Mouse (Mus musculus) CH12.LX (cell line): ENCODE measurements around the gene Ugt1a6b. TPM values are rescaled to one million over a fixed set of nuclear protein-coding genes. Genes with fewer than 3 reads are reported as not detected.

Experiments
- DNase-seq: peaks from one replicate; pipeline ENCODE4 v3.0.0-alpha.2; 2013; ENCODE audit errors: extremely low read depth
- H3K27ac ChIP-seq: 2 replicates; pipeline ENCODE4 v1.5.1; 2012; ENCODE audit warnings: low read depth, mild to moderate bottlenecking, control low read depth, moderate library complexity; ENCODE audit not compliant: insufficient read depth
- H3K27me3 ChIP-seq: replicated peaks from 2 replicates; pipeline ENCODE3; 2012; ENCODE audit warnings: inconsistent platforms
- H3K36me3 ChIP-seq, 2 experiments: replicated peaks in 1 of 2; 2 replicates each; pipeline versions ENCODE3 to v1.6.1; 2012; ENCODE audit warnings: inconsistent platforms in 1 of 2, low read length in 1 of 2, mild to moderate bottlenecking in 1 of 2, mixed read lengths in 1 of 2, moderate library complexity in 1 of 2; ENCODE audit not compliant: control insufficient read depth in 1 of 2, insufficient read depth in 1 of 2
- H3K4me1 ChIP-seq, 2 experiments: 2 replicates each; pipeline ENCODE4 v1.6.1; 2012; ENCODE audit warnings: inconsistent platforms in 1 of 2, moderate library complexity in 1 of 2; ENCODE audit not compliant: insufficient read depth in 2 of 2, control insufficient read depth in 1 of 2
- H3K4me2 ChIP-seq: 2 replicates; pipeline ENCODE4 v1.6.1; 2012; ENCODE audit warnings: low read depth, mild to moderate bottlenecking, control low read depth; ENCODE audit not compliant: poor library complexity, insufficient read depth, severe bottlenecking
- H3K4me3 ChIP-seq, 3 experiments: fragments of 150-350 bp in 1 of 3; sonication (generic) in 1 of 3; replicated peaks in 1 of 3; 2 replicates each; pipeline versions ENCODE3 to v1.5.1; 2011 to 2012; ENCODE audit warnings: low read depth in 2 of 3, low read length in 2 of 3, mild to moderate bottlenecking in 2 of 3, moderate library complexity in 2 of 3, control low read depth in 1 of 3, improper control_type of control experiment in 1 of 3, inconsistent platforms in 1 of 3, mixed read lengths in 1 of 3; ENCODE audit not compliant: poor library complexity in 1 of 3
- H3K79me2 ChIP-seq: replicated peaks from 2 replicates; pipeline ENCODE4 v1.6.1; 2012; ENCODE audit warnings: mild to moderate bottlenecking, moderate library complexity; ENCODE audit not compliant: control insufficient read depth, poor library complexity, insufficient read depth, severe bottlenecking; ENCODE audit errors: extremely low read depth
- H3K9ac ChIP-seq: 2 replicates; pipeline ENCODE4 v1.6.1; 2012; ENCODE audit warnings: low read depth, mild to moderate bottlenecking, control low read depth, moderate library complexity; ENCODE audit not compliant: insufficient read depth
- H3K9me3 ChIP-seq: replicated peaks from 2 replicates; pipeline ENCODE3; 2012; ENCODE audit warnings: low read length, inconsistent platforms, mixed read lengths
- BHLHE40 ChIP-seq: IDR thresholded peaks from 2 replicates; pipeline ENCODE4 v1.6.1; 2011; ENCODE audit warnings: mild to moderate bottlenecking, low read depth, low read length, improper control_type of control experiment
- ETS1 ChIP-seq: conservative IDR thresholded peaks from 2 replicates; pipeline ENCODE4 v1.6.1; 2012; ENCODE audit warnings: low read depth, mild to moderate bottlenecking, inconsistent platforms, low read length, improper control_type of control experiment, moderate library complexity
- GABPA ChIP-seq: IDR thresholded peaks from 2 replicates; pipeline ENCODE4 v1.6.1; 2012; ENCODE audit warnings: low read depth, low read length, improper control_type of control experiment, inconsistent platforms; ENCODE audit not compliant: insufficient replicate concordance
- IRF4 ChIP-seq: IDR thresholded peaks from 2 replicates; pipeline ENCODE4 v1.6.1; 2014; ENCODE audit warnings: low read depth, mild to moderate bottlenecking, inconsistent platforms, low read length, improper control_type of control experiment
- JUND ChIP-seq: conservative IDR thresholded peaks from 2 replicates; pipeline ENCODE4 v1.6.1; 2011; ENCODE audit warnings: low read depth, low read length, improper control_type of control experiment
- KAT2A ChIP-seq: IDR thresholded peaks from 2 replicates; pipeline ENCODE4 v1.6.1; 2012; ENCODE audit warnings: low read length, improper control_type of control experiment, inconsistent platforms; ENCODE audit not compliant: insufficient replicate concordance
- MAFK ChIP-seq: IDR thresholded peaks from 2 replicates; pipeline ENCODE4 v1.6.1; 2011; ENCODE audit warnings: low read length, improper control_type of control experiment; ENCODE audit not compliant: insufficient replicate concordance
- MAX ChIP-seq: IDR thresholded peaks from 2 replicates; pipeline ENCODE4 v1.6.1; 2011; ENCODE audit warnings: low read length, improper control_type of control experiment
- MAZ ChIP-seq: IDR thresholded peaks from 2 replicates; pipeline ENCODE4 v1.6.1; 2012; ENCODE audit warnings: low read depth, mild to moderate bottlenecking, inconsistent platforms, low read length, improper control_type of control experiment, moderate library complexity
- MEF2A ChIP-seq: IDR thresholded peaks from 2 replicates; pipeline ENCODE4 v1.6.1; 2014; ENCODE audit warnings: low read depth, mild to moderate bottlenecking, inconsistent platforms, low read length, improper control_type of control experiment, borderline replicate concordance
- MXI1 ChIP-seq: IDR thresholded peaks from 2 replicates; pipeline ENCODE4 v1.6.1; 2011; ENCODE audit warnings: mild to moderate bottlenecking, low read depth, low read length, improper control_type of control experiment
- NELFE ChIP-seq: IDR thresholded peaks from 2 replicates; pipeline ENCODE4 v1.6.1; 2011; ENCODE audit warnings: low read depth, low read length, improper control_type of control experiment
- NRF1 ChIP-seq: IDR thresholded peaks from 2 replicates; pipeline ENCODE4 v1.6.1; 2014; ENCODE audit warnings: low read depth, mild to moderate bottlenecking, inconsistent platforms, low read length, improper control_type of control experiment, moderate library complexity
- PAX5 ChIP-seq: IDR thresholded peaks from 2 replicates; pipeline ENCODE4 v1.6.1; 2012; ENCODE audit warnings: low read length, inconsistent platforms, mixed read lengths
- RAD21 ChIP-seq: IDR thresholded peaks from 2 replicates; pipeline ENCODE4 v1.6.1; 2011; ENCODE audit warnings: low read depth, mild to moderate bottlenecking, low read length, improper control_type of control experiment, moderate library complexity
- RCOR1 ChIP-seq: conservative IDR thresholded peaks from 2 replicates; pipeline ENCODE4 v1.6.1; 2012; ENCODE audit warnings: low read depth, mild to moderate bottlenecking, inconsistent platforms, low read length, improper control_type of control experiment
- SMC3 ChIP-seq: IDR thresholded peaks from 2 replicates; pipeline ENCODE4 v1.6.1; 2011; ENCODE audit warnings: low read depth, low read length, improper control_type of control experiment
- TBP ChIP-seq: conservative IDR thresholded peaks from 2 replicates; pipeline ENCODE4 v1.6.1; 2011; ENCODE audit warnings: low read depth, low read length, improper control_type of control experiment
- USF1 ChIP-seq: IDR thresholded peaks from 2 replicates; pipeline ENCODE4 v1.6.1; 2014; ENCODE audit warnings: low read depth, mild to moderate bottlenecking, inconsistent platforms, low read length, improper control_type of control experiment
- ZKSCAN1 ChIP-seq: IDR thresholded peaks from 2 replicates; pipeline ENCODE4 v1.6.1; 2012; ENCODE audit warnings: low read depth, inconsistent platforms, low read length, improper control_type of control experiment, borderline replicate concordance
- ZNF384 ChIP-seq: IDR thresholded peaks from 2 replicates; pipeline ENCODE4 v1.6.1; 2012; ENCODE audit warnings: low read depth, low read length, improper control_type of control experiment, inconsistent platforms
- dilution Hi-C: fragments of 300-500 bp; cut with MboI; formaldehyde crosslinking; loops from 2 replicates; pipeline ENCODE4 v1.14.3; 2020; ENCODE audit warnings: low sequenced_read_pairs; ENCODE audit not compliant: extremely low pct_unique_long_range_greater_than_20kb, extremely low pct_ligation_motif_present
- in situ Hi-C: fragments of 300-500 bp; cut with MboI; formaldehyde crosslinking; loops from 3 replicates; pipeline ENCODE4 v1.14.3; 2019; ENCODE audit warnings: low sequenced_read_pairs, low pct_ligation_motif_present, low pct_unique_long_range_greater_than_20kb, mixed read lengths
- polyA plus RNA-seq: library from polyadenylated mRNA; unstranded; fragments of >175 nt; gene quantifications from 2 replicates; pipeline ENCODE4 v1.2.1, GENCODE M21; 2012; ENCODE audit warnings: low read depth; ENCODE audit not compliant: insufficient read length
- total RNA-seq, 2 experiments: library from RNA; depleted of rRNA; stranded (reverse); fragments of 300-350 nt in 1 of 2; fragments of >200 nt in 1 of 2; gene quantifications; 2 replicates each; pipeline ENCODE4 v1.2.3; 2012 to 2014

The Ugt1a6b gene
- total and polyA plus RNA-seq, 3 experiments, result 0.13 to 0.26 TPM; not detected in 1

DNA sequence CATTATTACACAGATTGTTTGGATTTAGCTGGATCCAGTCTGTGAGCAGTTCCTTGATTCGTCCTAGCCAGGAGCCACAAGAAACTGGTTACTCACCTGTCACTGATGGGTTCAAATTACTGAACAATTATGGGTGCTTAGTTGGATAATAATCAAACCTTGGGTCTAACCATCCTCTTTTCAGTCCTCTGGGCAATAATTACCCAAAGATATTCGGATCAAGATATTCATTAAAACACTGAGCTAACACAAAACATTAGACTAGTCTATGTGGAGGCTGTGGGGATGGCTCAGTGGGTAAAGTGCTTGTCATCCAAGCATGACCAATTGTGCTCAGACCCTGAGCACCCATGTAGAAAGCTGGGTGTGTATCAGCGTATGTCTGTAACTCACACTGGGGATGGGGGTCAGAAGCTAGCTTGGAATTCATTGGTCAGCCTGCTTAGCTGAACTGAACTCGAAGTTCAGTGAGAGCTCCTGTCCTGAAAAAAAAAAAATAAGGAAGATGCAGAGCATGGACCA, 132.9 kb downstream of the Ugt1a6b start:
- Histone ChIP-seq H3K4me3 (no peak overlapping the region), H3K27me3 (peaks cover 38% of the 10 kb centered on the region), H3K79me2 (no peaks in the 10 kb centered on the region), H3K9me3 (peaks cover 86% of the 10 kb centered on the region), H3K9ac (no peak overlapping the region), H3K27ac (no peak overlapping the region), H3K4me1 (no peaks in the 10 kb centered on the region), H3K36me3 (no peaks in the 10 kb centered on the region), H3K4me2 (no peak overlapping the region)
- dilution Hi-C loops, result no loop called here
- in situ Hi-C loops, result no loop called here
- no peak for TF ChIP-seq BHLHE40
- no peak for TF ChIP-seq GABPA
- no peak for TF ChIP-seq MEF2A
- TF ChIP-seq MAFK, result no peak
- TF ChIP-seq ZKSCAN1, result no peak
- TF ChIP-seq TBP, result no peak
- TF ChIP-seq IRF4, result no peak
- no peak for TF ChIP-seq SMC3
- TF ChIP-seq RAD21, result no peak
- TF ChIP-seq NRF1, result no peak
- TF ChIP-seq NELFE, result no peak
- no peak for DNase-seq

DNA sequence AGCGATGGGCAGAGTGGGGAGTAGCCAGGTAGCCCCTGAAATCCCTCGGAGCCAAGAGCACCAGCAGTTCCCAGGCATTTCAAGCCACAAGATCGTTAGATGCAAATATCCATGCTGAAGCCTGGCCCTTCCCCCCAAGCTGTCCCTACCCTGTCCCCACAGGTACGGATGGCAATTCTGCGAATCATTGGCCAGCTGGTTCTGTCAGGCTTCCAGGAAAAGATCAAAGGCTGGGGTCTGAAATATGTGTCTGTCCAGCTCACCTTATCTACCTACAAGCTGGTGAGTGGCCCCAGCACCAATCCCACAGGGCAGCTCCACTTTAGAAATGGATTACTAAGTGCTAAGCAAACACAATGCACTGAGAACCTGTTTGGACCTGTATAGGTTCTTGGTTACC, 134.3 kb downstream of the Ugt1a6b start:
- in situ Hi-C loops, result no loop called here

DNA sequence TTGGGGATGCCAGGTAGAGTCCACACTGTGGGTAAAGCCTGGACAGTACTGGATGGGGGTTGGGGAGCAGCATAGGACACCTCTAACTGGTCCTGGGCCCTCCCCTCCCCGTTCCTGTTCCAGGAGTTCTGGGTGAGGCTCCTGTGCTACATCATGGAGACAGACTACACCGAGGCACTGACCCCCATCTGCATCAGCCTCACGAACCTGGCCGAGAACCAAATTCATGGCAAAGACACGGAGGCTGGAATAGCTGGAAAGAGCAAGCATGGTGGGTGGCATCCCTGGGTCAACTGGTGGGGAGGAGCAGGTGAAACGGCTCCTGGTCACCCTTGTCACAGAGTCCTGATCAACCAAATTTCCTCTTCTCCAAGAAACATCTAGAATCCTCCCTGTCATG, 135.7 kb downstream of the Ugt1a6b start:
- Histone ChIP-seq H3K4me3 (no peak overlapping the region), H3K27me3 (peaks cover 38% of the 10 kb centered on the region), H3K36me3 (no peaks in the 10 kb centered on the region), H3K9me3 (peaks cover 72% of the 10 kb centered on the region), H3K4me2 (no peak overlapping the region), H3K79me2 (no peaks in the 10 kb centered on the region), H3K4me1 (no peaks in the 10 kb centered on the region), H3K27ac (no peak overlapping the region), H3K9ac (no peak overlapping the region)
- dilution Hi-C loops (no loop called here), in situ Hi-C loops (no loop called here)
- TF ChIP-seq RAD21 (no peak), JUND (no peak), USF1 (no peak), NRF1 (no peak), BHLHE40 (no peak), SMC3 (no peak), RCOR1 (no peak), MEF2A (no peak), ETS1 (no peak), MAX (no peak), PAX5 (no peak), MAZ (no peak)
- no peak for DNase-seq

More for the DNA sequence above, 134.3 kb downstream of the Ugt1a6b start:
- H3K27ac ChIP-seq, result no peak overlapping the region
- no peaks in the 10 kb centered on the region for H3K36me3 ChIP-seq
- peaks cover 74% of the 10 kb centered on the region for H3K9me3 ChIP-seq
- H3K79me2 ChIP-seq, result no peaks in the 10 kb centered on the region
- TF ChIP-seq JUND (no peak), ZNF384 (no peak), USF1 (no peak), MXI1 (no peak), KAT2A (no peak), PAX5 (no peak)
- no peak overlapping the region for H3K9ac ChIP-seq
- H3K4me3 ChIP-seq, result no peak overlapping the region
- H3K4me1 ChIP-seq, result no peaks in the 10 kb centered on the region
- no peak overlapping the region for H3K4me2 ChIP-seq
- DNase-seq, result no peak
- peaks cover 38% of the 10 kb centered on the region for H3K27me3 ChIP-seq
- dilution Hi-C loops, result no loop called here
